Mouse (Mus musculus) embryonic fibroblast, embryonic 13.5 days (primary cell): Measurements from ENCODE around the gene Pheta1.

Experiments
- CTCF ChIP-seq: IDR thresholded peaks from 2 replicates; pipeline ENCODE4 v1.5.1; 2011; ENCODE audit warnings: mild to moderate bottlenecking, control low read depth, low read length, moderate library complexity, borderline replicate concordance; ENCODE audit not compliant: insufficient read depth
- POLR2A ChIP-seq: IDR thresholded peaks from 2 replicates; pipeline ENCODE4 v1.6.1; 2011; ENCODE audit warnings: low read depth, mild to moderate bottlenecking, control low read depth, low read length, moderate library complexity

- no peak for TF ChIP-seq POLR2A
- TF ChIP-seq CTCF = no peak
Observed at GRCm38 (mm10) chr5:121810331-121811151, 38.2 kb upstream of the Pheta1 start.
